Mouse (Mus musculus) C2C12 (cell line): ENCODE data around the gene Gnptg.

Source experiments
- CEBPB ChIP-seq: IDR thresholded peaks from one replicate; pipeline ENCODE4 v1.6.1; 2011; ENCODE audit warnings: low read depth, mild to moderate bottlenecking, control low read depth, moderate library complexity
- CTCF ChIP-seq: IDR thresholded peaks from one replicate; pipeline ENCODE4 v1.5.1; 2011; ENCODE audit not compliant: control insufficient read depth, insufficient read depth, insufficient read length
- MAX ChIP-seq: IDR thresholded peaks from one replicate; pipeline ENCODE4 v1.6.1; 2011; ENCODE audit warnings: mild to moderate bottlenecking, control low read depth
- MYOD1 ChIP-seq: IDR thresholded peaks from one replicate; pipeline ENCODE4 v1.6.1; 2011; ENCODE audit warnings: low read depth; ENCODE audit not compliant: control insufficient read depth, insufficient read length
- MYOG ChIP-seq: IDR thresholded peaks from one replicate; pipeline ENCODE4 v1.6.1; 2011; ENCODE audit not compliant: control insufficient read depth, insufficient read length; ENCODE audit errors: extremely low read depth
- USF1 ChIP-seq: IDR thresholded peaks from one replicate; pipeline ENCODE4 v1.6.1; 2011; ENCODE audit warnings: low read depth, mild to moderate bottlenecking, control low read depth, moderate library complexity

GRCm38 (mm10) chr17:25253760-25254159, 13.8 kb upstream of the Gnptg start:
- TF ChIP-seq CTCF, result no peak
- TF ChIP-seq CEBPB, result no peak
- no peak for TF ChIP-seq USF1
- no peak for TF ChIP-seq MYOG
- no peak for TF ChIP-seq MAX
- no peak for TF ChIP-seq MYOD1
